Mouse (Mus musculus): Measurements from ENCODE around the gene Arrb2. TPM values are rescaled to one million over a fixed set of nuclear protein-coding genes. Genes with fewer than 3 reads are reported as not detected.

The Arrb2 gene
- polyA plus RNA-seq, 1 experiment from 2014 or later = 30.3 TPM

- DNase-seq (ENCODE audit: low spot score) (no peak), ATAC-seq (ENCODE audit: insufficient number of reproducible peaks, low FRiP score, low TSS enrichment, low read depth) (no peak)
- Histone ChIP-seq H3K27me3 (ENCODE audit: control insufficient read depth, insufficient read depth, low read length) (no peaks in the 10 kb centered on the region), H3K9me3 (ENCODE audit: control insufficient read depth, low read length) (no peaks in the 10 kb centered on the region), H3K36me3 (ENCODE audit: control insufficient read depth, insufficient read depth, low read length) (no peaks in the 10 kb centered on the region), H3K4me1 (ENCODE audit: control insufficient read depth, insufficient read depth, low read length) (peaks cover 5% of the 10 kb centered on the region; the same call in 1 of the 2 replicates), H3K27ac (replicated peaks; ENCODE audit: low read depth, low read length) (no peak overlapping the region), H3K9ac (ENCODE audit: low read length) (no peak overlapping the region), H3K4me2 (ENCODE audit: low read depth, severe bottlenecking) (no peak overlapping the region), H3K4me3 (ENCODE audit: low read depth, low read length) (no peak overlapping the region)
- WGBS = 85% methylated on average over 2 of the region's 2 CpGs
Observed at GRCm38 (mm10) chr11:70450926-70451325, 18.5 kb downstream of the Arrb2 start.

- ATAC-seq (ENCODE audit: insufficient number of reproducible peaks, low FRiP score, low TSS enrichment, low read depth) = peak; percentile 96
- Histone ChIP-seq H3K9me3 (ENCODE audit: control insufficient read depth, low read length) (no peaks in the 10 kb centered on the region), H3K9ac (ENCODE audit: low read length) (peak within 1 kb of the TSS; percentile 77), H3K4me3 (ENCODE audit: low read depth, low read length) (peak within 1 kb of the TSS; percentile 73), H3K27ac (replicated peaks; ENCODE audit: low read depth, low read length) (peak within 1 kb of the TSS; percentile 94), H3K4me1 (ENCODE audit: control insufficient read depth, insufficient read depth, low read length) (peaks cover 5% of the 10 kb centered on the region; the same call in 1 of the 2 replicates), H3K36me3 (ENCODE audit: control insufficient read depth, insufficient read depth, low read length) (no peaks in the 10 kb centered on the region), H3K27me3 (ENCODE audit: control insufficient read depth, insufficient read depth, low read length) (no peaks in the 10 kb centered on the region), H3K4me2 (ENCODE audit: low read depth, severe bottlenecking) (peak within 1 kb of the TSS; percentile 60)
- peak; percentile 96 for DNase-seq (ENCODE audit: low spot score)
- under 1% methylated on average over 46 of the region's 46 CpGs for WGBS
Observed at GRCm38 (mm10) chr11:70451797-70452498, 19.5 kb downstream of the Arrb2 start, which contains the start of gene Med11. Gene Med11 (plus strand): TSS chr11:70451919.

GRCm38 (mm10) chr11:70453261-70454044, 21.0 kb downstream of the Arrb2 start:
- Histone ChIP-seq H3K4me3 (ENCODE audit: low read depth, low read length) (no peak overlapping the region), H3K27ac (replicated peaks; ENCODE audit: low read depth, low read length) (no peak overlapping the region), H3K4me1 (ENCODE audit: control insufficient read depth, insufficient read depth, low read length) (peaks cover 5% of the 10 kb centered on the region; the same call in 1 of the 2 replicates), H3K9ac (ENCODE audit: low read length) (no peak overlapping the region), H3K4me2 (ENCODE audit: low read depth, severe bottlenecking) (no peak overlapping the region), H3K36me3 (ENCODE audit: control insufficient read depth, insufficient read depth, low read length) (no peaks in the 10 kb centered on the region), H3K27me3 (ENCODE audit: control insufficient read depth, insufficient read depth, low read length) (peaks cover under 1% of the 10 kb centered on the region; the same call in 1 of the 2 replicates), H3K9me3 (ENCODE audit: control insufficient read depth, low read length) (no peaks in the 10 kb centered on the region)
- WGBS = 89% methylated on average over 9 of the region's 9 CpGs
- no peak for DNase-seq (ENCODE audit: low spot score)
- ATAC-seq (ENCODE audit: insufficient number of reproducible peaks, low FRiP score, low TSS enrichment, low read depth) = no peak

DNA sequence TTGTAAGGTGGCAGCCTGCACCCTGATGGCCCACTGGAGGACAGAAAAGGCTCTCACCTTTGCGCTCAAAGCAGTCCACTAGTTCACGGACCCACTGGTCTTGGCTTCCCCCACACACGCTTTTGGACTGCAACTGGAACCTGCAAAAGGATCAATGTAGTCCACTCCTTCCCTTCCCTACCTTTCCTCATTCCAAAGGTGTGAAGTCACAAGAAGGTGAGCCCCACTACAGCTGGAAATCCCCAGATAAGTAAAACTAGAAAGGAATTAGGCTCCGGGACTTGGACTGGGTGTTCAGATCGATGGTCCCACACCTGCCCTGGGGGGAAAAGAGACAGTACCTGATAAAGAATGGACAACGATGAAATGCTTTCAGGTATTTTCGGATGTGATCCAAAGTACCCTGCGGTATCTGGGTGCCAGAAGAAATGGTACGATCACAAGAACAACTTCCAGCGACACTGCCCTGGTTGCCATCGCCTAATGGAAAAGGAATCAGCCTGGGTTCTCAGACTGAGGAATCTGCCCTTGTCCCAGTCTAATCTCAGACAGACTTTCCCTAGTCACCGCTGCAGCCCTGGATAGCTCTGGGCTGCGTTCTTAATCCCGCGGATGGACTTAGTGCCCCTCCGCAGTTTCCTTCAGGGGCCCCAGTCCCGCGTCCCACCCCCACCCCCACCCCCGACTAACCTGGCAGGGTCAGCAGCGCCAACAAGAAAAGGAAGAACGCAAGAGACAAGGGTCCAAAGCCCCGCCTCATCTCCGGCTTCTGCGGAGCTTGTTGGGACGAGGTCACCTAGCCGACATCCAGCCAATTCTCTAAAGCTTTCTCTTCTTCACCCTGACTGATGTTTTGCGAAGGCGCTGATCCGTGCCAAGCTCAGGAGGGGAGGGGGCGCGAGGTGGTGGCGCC, 26.5 kb downstream of the Arrb2 start, which contains the start of gene Zmynd15:
Gene Zmynd15, plus strand, starts transcription at position 746 of the 913 bp plus-strand sequence.
- peak; percentile 35 for DNase-seq (ENCODE audit: low spot score)
- H3K27me3 ChIP-seq (ENCODE audit: control insufficient read depth, insufficient read depth, low read length) = peaks cover 24% of the 10 kb centered on the region
- 20% methylated on average over 31 of the region's 32 CpGs for WGBS

GRCm38 (mm10) chr11:70459601-70460101, 27.2 kb downstream of the Arrb2 start, which contains the start of gene Cxcl16:
Gene Cxcl16 (minus strand): TSS chr11:70459984.
- peak within 1 kb of the TSS; percentile 36 for H3K9ac ChIP-seq (ENCODE audit: low read length)
- H3K36me3 ChIP-seq (ENCODE audit: control insufficient read depth, insufficient read depth, low read length) = no peaks in the 10 kb centered on the region
- ATAC-seq (ENCODE audit: insufficient number of reproducible peaks, low FRiP score, low TSS enrichment, low read depth) = no peak
- peak within 1 kb of the TSS; percentile 75 for H3K4me2 ChIP-seq (ENCODE audit: low read depth, severe bottlenecking)
- peaks cover 31% of the 10 kb centered on the region for H3K27me3 ChIP-seq (ENCODE audit: control insufficient read depth, insufficient read depth, low read length)
- peak within 1 kb of the TSS; percentile 41 for H3K4me3 ChIP-seq (ENCODE audit: low read depth, low read length)
- WGBS = 4% methylated on average over 30 of the region's 30 CpGs
- peak; percentile 33 for DNase-seq (ENCODE audit: low spot score)
- no peaks in the 10 kb centered on the region for H3K9me3 ChIP-seq (ENCODE audit: control insufficient read depth, low read length)
- no peaks in the 10 kb centered on the region for H3K4me1 ChIP-seq (ENCODE audit: control insufficient read depth, insufficient read depth, low read length)
- no peak within 1 kb of the TSS for H3K27ac ChIP-seq (replicated peaks; ENCODE audit: low read depth, low read length)

More for the DNA sequence above, 26.5 kb downstream of the Arrb2 start, which contains the start of gene Zmynd15:
- Histone ChIP-seq H3K9me3 (ENCODE audit: control insufficient read depth, low read length) (no peaks in the 10 kb centered on the region), H3K4me3 (ENCODE audit: low read depth, low read length) (peak within 1 kb of the TSS; percentile 41), H3K27ac (replicated peaks; ENCODE audit: low read depth, low read length) (no peak within 1 kb of the TSS), H3K9ac (ENCODE audit: low read length) (peak within 1 kb of the TSS; percentile 36), H3K4me1 (ENCODE audit: control insufficient read depth, insufficient read depth, low read length) (no peaks in the 10 kb centered on the region), H3K36me3 (ENCODE audit: control insufficient read depth, insufficient read depth, low read length) (no peaks in the 10 kb centered on the region), H3K4me2 (ENCODE audit: low read depth, severe bottlenecking) (peak within 1 kb of the TSS; percentile 75)
- ATAC-seq (ENCODE audit: insufficient number of reproducible peaks, low FRiP score, low TSS enrichment, low read depth) = no peak

- H3K4me3 ChIP-seq (ENCODE audit: low read depth, low read length) = no peak overlapping the region
- no peak overlapping the region for H3K4me2 ChIP-seq (ENCODE audit: low read depth, severe bottlenecking)
- no peak overlapping the region for H3K27ac ChIP-seq (replicated peaks; ENCODE audit: low read depth, low read length)
- 0 out of 2 replicates have a peak, but pooled peaks cover 4% of the 10 kb centered on the region for H3K4me1 ChIP-seq (ENCODE audit: control insufficient read depth, insufficient read depth, low read length)
- no peak overlapping the region for H3K9ac ChIP-seq (ENCODE audit: low read length)
- no peaks in the 10 kb centered on the region for H3K36me3 ChIP-seq (ENCODE audit: control insufficient read depth, insufficient read depth, low read length)
- H3K9me3 ChIP-seq (ENCODE audit: control insufficient read depth, low read length) = no peaks in the 10 kb centered on the region
- 75% methylated on average over 5 of the region's 5 CpGs for WGBS
- DNase-seq (ENCODE audit: low spot score) (no peak), ATAC-seq (ENCODE audit: insufficient number of reproducible peaks, low FRiP score, low TSS enrichment, low read depth) (no peak)
- H3K27me3 ChIP-seq (ENCODE audit: control insufficient read depth, insufficient read depth, low read length) = peaks cover 49% of the 10 kb centered on the region
Observed at GRCm38 (mm10) chr11:70463970-70464369, 31.5 kb downstream of the Arrb2 start.

DNA sequence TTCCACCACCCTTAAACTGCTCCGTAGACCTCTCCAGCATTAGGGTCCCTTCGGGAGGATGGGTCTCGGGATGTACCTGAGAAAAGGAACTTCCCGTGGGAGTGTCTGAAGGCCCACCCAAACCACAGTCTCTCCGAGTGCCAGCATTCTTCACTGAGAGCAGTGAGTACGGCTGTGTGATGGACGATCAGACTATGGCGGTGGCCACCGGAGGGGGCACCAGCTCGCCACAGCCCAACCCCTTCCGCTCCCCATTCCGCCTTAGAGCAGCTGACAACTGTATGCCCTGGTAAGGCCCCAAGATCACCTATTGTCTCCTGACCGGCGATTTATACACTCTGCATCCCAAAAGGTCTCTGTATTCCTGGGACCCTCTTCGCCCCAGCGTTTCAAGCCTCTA, 32.8 kb downstream of the Arrb2 start:
- Histone ChIP-seq H3K27me3 (ENCODE audit: control insufficient read depth, insufficient read depth, low read length) (peaks cover 40% of the 10 kb centered on the region), H3K36me3 (ENCODE audit: control insufficient read depth, insufficient read depth, low read length) (no peaks in the 10 kb centered on the region), H3K9ac (ENCODE audit: low read length) (no peak overlapping the region), H3K4me2 (ENCODE audit: low read depth, severe bottlenecking) (peak overlapping the region; percentile 22; the same call in 1 of the 2 replicates), H3K4me1 (ENCODE audit: control insufficient read depth, insufficient read depth, low read length) (0 out of 2 replicates have a peak, but pooled peaks cover 4% of the 10 kb centered on the region), H3K4me3 (ENCODE audit: low read depth, low read length) (peak overlapping the region; percentile 14; the same call in 1 of the 2 replicates), H3K27ac (replicated peaks; ENCODE audit: low read depth, low read length) (no peak overlapping the region), H3K9me3 (ENCODE audit: control insufficient read depth, low read length) (no peaks in the 10 kb centered on the region)
- ATAC-seq (ENCODE audit: insufficient number of reproducible peaks, low FRiP score, low TSS enrichment, low read depth) (no peak), DNase-seq (ENCODE audit: low spot score) (peak; percentile 29)
- WGBS = 26% methylated on average over 16 of the region's 16 CpGs

All from limb, embryonic 11.5 days (tissue).